Mouse (Mus musculus) heart, embryonic 16.5 days (tissue): ENCODE results near the gene Casp8ap2. TPM values are rescaled to one million over a fixed set of nuclear protein-coding genes. Genes with fewer than 3 reads are reported as not detected.

ENCODE experiments used
- ATAC-seq: fragments of 200-750 bp; cut with Nextera tagmentation; replicated peaks from 2 replicates; pipeline ENCODE4 v1.8.0; 2017; ENCODE audit warnings: moderate number of reproducible peaks; ENCODE audit not compliant: insufficient read depth, low FRiP score; ENCODE audit errors: extremely low read depth
- H3K27ac ChIP-seq: fragments of 300-500 bp; sonication (generic); 2 replicates; pipeline ENCODE4 v1.5.1; 2014; ENCODE audit warnings: mild to moderate bottlenecking, low read length, control low read depth, moderate library complexity
- H3K27me3 ChIP-seq: fragments of 300-500 bp; sonication (generic); 2 replicates; pipeline ENCODE4 v1.6.1; 2014; ENCODE audit warnings: low read length, mixed read lengths; ENCODE audit not compliant: control insufficient read depth, insufficient read depth
- H3K36me3 ChIP-seq: fragments of 300-500 bp; sonication (generic); 2 replicates; pipeline ENCODE4 v1.6.1; 2014; ENCODE audit not compliant: control insufficient read depth, insufficient read depth
- H3K4me1 ChIP-seq: fragments of 300-500 bp; sonication (generic); 2 replicates; pipeline ENCODE4 v1.6.1; 2014; ENCODE audit warnings: low read length, mixed read lengths; ENCODE audit not compliant: control insufficient read depth, insufficient read depth
- H3K4me2 ChIP-seq: fragments of 300-500 bp; sonication (generic); 2 replicates; pipeline ENCODE4 v1.6.1; 2014; ENCODE audit warnings: low read depth, mild to moderate bottlenecking, control low read depth, low read length
- H3K4me3 ChIP-seq: fragments of 300-500 bp; sonication (generic); 2 replicates; pipeline ENCODE4 v1.5.1; 2014; ENCODE audit warnings: mild to moderate bottlenecking, control low read depth, low read length
- H3K9ac ChIP-seq: fragments of 300-500 bp; sonication (generic); 2 replicates; pipeline ENCODE4 v1.6.1; 2014; ENCODE audit warnings: low read length, control low read depth
- H3K9me3 ChIP-seq: fragments of 300-500 bp; sonication (generic); replicated peaks from 2 replicates; pipeline ENCODE4 v1.6.1; 2016; ENCODE audit warnings: low read length; ENCODE audit not compliant: control insufficient read depth
- WGBS: fragments of 180-500 bp; shearing (Covaris S2); extraction: QIAGEN DNeasy Blood & Tissue Kit; methylation state at CpG from one replicate; pipeline ENCODE4 v1.1.7; 2014; 5-methylcytosine and 5-hydroxymethylcytosine counted together
- polyA plus RNA-seq: library from polyadenylated mRNA; unstranded; fragments of >200 nt; fragmentation: Nextera tagmentation; extraction: Ambion mirVana; gene quantifications from 2 replicates; pipeline ENCODE4 v1.2.1, GENCODE M21; 2015

Casp8ap2 gene
- polyA plus RNA-seq, result 30.2 and 31.8 TPM in 2 replicates

DNA sequence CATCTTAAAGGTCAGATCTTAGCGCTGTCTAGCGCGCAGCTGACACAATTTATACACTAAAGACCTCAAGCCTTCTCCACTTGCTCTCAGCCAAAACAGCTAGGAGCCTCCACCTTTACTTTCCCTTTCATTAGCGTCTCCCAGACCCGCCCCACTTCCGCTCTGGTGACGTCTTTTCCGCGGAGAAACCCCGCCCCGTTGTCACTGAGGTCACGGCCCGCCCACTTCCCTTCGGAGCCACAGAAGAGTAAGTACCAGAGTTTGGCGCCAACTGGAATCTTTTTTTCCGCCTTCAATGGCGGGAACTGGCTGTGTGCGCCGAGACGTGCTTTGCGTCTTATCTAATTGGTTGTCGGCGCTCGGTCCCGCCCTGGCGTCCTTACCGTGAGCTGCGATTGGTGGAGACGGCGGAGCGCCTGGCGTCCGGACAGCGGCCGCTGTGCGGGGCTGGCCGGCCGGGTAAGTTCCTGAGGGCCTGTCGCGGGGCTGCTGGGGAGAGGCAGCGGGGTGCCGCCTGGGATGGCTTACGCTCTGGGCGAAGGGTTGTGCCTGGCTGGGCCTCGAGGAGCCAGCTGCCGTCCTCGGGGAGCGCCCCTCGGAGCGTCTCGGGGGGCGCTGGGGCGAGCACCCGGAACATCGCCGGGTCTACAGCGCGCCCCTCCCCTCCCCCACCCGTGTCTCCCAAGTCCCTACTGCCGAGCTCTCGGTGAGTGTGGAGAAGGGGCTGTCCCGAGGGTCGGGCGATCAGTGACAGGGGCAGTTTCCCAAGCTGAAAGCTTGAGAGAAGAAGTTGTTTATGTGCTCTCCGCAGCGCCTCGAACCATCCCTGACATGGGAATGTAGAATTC, at the start of gene Casp8ap2:
Casp8ap2 (plus strand) TSS at position 418 of the 848 bp plus-strand sequence.
- H3K9me3 ChIP-seq, result no peaks in the 10 kb centered on the region
- H3K4me3 ChIP-seq, result peak within 1 kb of the TSS; percentile 81
- under 1% methylated on average over 66 of the region's 67 CpGs for WGBS
- ATAC-seq, result peak; percentile 98
- H3K4me1 ChIP-seq, result peaks cover 13% of the 10 kb centered on the region
- H3K9ac ChIP-seq, result peak within 1 kb of the TSS; percentile 94
- H3K36me3 ChIP-seq, result no peaks in the 10 kb centered on the region
- H3K27me3 ChIP-seq, result no peaks in the 10 kb centered on the region
- peak within 1 kb of the TSS; percentile 88 for H3K27ac ChIP-seq
- H3K4me2 ChIP-seq, result peak within 1 kb of the TSS; percentile 70

GRCm38 (mm10) chr4:32569054-32569453, 46.2 kb upstream of the Casp8ap2 start:
- Histone ChIP-seq H3K4me2 (no peak overlapping the region), H3K27me3 (no peaks in the 10 kb centered on the region), H3K4me1 (no peaks in the 10 kb centered on the region), H3K36me3 (no peaks in the 10 kb centered on the region), H3K9me3 (no peaks in the 10 kb centered on the region; the same call in 1 of the 2 replicates), H3K27ac (no peak overlapping the region), H3K4me3 (no peak overlapping the region), H3K9ac (no peak overlapping the region)
- 70% methylated on average over 4 of the region's 4 CpGs for WGBS
- no peak for ATAC-seq

GRCm38 (mm10) chr4:32569995-32570938, 45.0 kb upstream of the Casp8ap2 start:
- Histone ChIP-seq H3K4me2 (no peak overlapping the region), H3K36me3 (no peaks in the 10 kb centered on the region), H3K9ac (no peak overlapping the region), H3K27me3 (no peaks in the 10 kb centered on the region), H3K4me1 (no peaks in the 10 kb centered on the region), H3K9me3 (no peaks in the 10 kb centered on the region; the same call in 1 of the 2 replicates), H3K27ac (no peak overlapping the region), H3K4me3 (no peak overlapping the region)
- ATAC-seq, result no peak
- 71% methylated on average over 17 of the region's 17 CpGs for WGBS

DNA sequence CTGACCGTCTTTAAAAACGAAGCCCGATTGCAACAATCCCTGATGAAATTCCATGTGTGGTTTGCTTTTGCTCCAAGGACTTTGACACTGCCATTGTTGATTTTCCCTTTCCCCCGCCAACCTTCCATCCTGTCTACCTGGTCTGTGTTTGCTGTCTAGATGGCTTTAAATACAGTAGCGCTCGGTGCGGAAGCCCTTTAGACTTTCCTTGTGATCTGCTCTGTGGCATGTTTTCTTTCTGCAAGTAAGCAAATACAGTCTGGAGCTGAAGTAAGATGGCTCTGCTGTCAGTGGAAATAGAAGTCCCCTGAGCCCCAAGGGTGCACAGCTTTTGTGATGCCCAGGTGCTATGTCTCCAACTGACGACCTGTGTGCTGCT, 44.3 kb upstream of the Casp8ap2 start:
- no peaks in the 10 kb centered on the region; the same call in 1 of the 2 replicates for H3K9me3 ChIP-seq
- H3K4me1 ChIP-seq, result no peaks in the 10 kb centered on the region
- H3K4me2 ChIP-seq, result no peak overlapping the region
- H3K4me3 ChIP-seq, result no peak overlapping the region
- 80% methylated on average over 8 of the region's 8 CpGs for WGBS
- H3K36me3 ChIP-seq, result 0 out of 2 replicates have a peak, but pooled peaks cover under 1% of the 10 kb centered on the region
- ATAC-seq, result no peak
- no peak overlapping the region for H3K9ac ChIP-seq
- no peak overlapping the region for H3K27ac ChIP-seq
- no peaks in the 10 kb centered on the region for H3K27me3 ChIP-seq

GRCm38 (mm10) chr4:32571441-32571840, 43.8 kb upstream of the Casp8ap2 start:
- no peaks in the 10 kb centered on the region; the same call in 1 of the 2 replicates for H3K9me3 ChIP-seq
- H3K27ac ChIP-seq, result no peak overlapping the region
- no peak for ATAC-seq
- 0 out of 2 replicates have a peak, but pooled peaks cover 2% of the 10 kb centered on the region for H3K36me3 ChIP-seq
- no peak overlapping the region for H3K9ac ChIP-seq
- H3K27me3 ChIP-seq, result no peaks in the 10 kb centered on the region
- WGBS, result 49% methylated on average over 3 of the region's 3 CpGs
- H3K4me1 ChIP-seq, result no peaks in the 10 kb centered on the region
- H3K4me3 ChIP-seq, result no peak overlapping the region
- no peak overlapping the region for H3K4me2 ChIP-seq

DNA sequence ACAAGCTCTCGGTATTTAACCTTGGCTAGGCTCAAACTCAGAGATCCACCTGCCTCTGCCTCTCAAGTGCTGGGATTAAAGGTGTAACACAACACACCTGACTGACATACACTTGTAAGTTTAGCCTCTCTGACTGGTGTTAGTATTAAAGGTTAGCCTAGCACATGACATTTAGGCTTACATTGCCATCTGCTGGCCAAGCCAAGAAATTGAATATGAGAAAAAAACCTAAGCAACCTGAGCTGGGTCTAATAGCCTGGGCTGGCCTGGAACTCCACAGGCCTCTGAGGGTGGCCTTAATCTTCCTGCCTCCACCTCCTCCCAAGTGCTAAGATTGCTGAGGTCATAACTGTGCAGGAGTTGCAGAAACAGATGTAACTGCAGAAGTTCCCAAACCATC, 43.1 kb upstream of the Casp8ap2 start:
- no peaks in the 10 kb centered on the region for H3K27me3 ChIP-seq
- no peaks in the 10 kb centered on the region for H3K4me1 ChIP-seq
- no peak overlapping the region for H3K27ac ChIP-seq
- H3K4me3 ChIP-seq, result no peak overlapping the region
- WGBS, result 61% methylated on average over 1 of the region's 1 CpGs
- no peak overlapping the region for H3K9ac ChIP-seq
- no peak for ATAC-seq
- no peak overlapping the region for H3K4me2 ChIP-seq
- H3K36me3 ChIP-seq, result 0 out of 2 replicates have a peak, but pooled peaks cover 2% of the 10 kb centered on the region
- H3K9me3 ChIP-seq, result no peaks in the 10 kb centered on the region

GRCm38 (mm10) chr4:32573586-32573985, 41.7 kb upstream of the Casp8ap2 start:
- WGBS, result 77% methylated on average over 5 of the region's 5 CpGs

GRCm38 (mm10) chr4:32574604-32575003, 40.6 kb upstream of the Casp8ap2 start:
- no peak overlapping the region for H3K4me3 ChIP-seq
- H3K9ac ChIP-seq, result no peak overlapping the region
- no peaks in the 10 kb centered on the region for H3K27me3 ChIP-seq
- H3K27ac ChIP-seq, result no peak overlapping the region
- H3K9me3 ChIP-seq, result no peaks in the 10 kb centered on the region
- no peak for ATAC-seq
- 0 out of 2 replicates have a peak, but pooled peaks cover 2% of the 10 kb centered on the region for H3K36me3 ChIP-seq
- WGBS, result 92% methylated on average over 1 of the region's 1 CpGs
- H3K4me2 ChIP-seq, result no peak overlapping the region
- no peaks in the 10 kb centered on the region for H3K4me1 ChIP-seq

More at GRCm38 (mm10) chr4:32573586-32573985, 41.7 kb upstream of the Casp8ap2 start:
- Histone ChIP-seq H3K9me3 (no peaks in the 10 kb centered on the region), H3K36me3 (0 out of 2 replicates have a peak, but pooled peaks cover 2% of the 10 kb centered on the region), H3K27ac (no peak overlapping the region), H3K4me2 (no peak overlapping the region), H3K4me3 (no peak overlapping the region), H3K27me3 (no peaks in the 10 kb centered on the region), H3K4me1 (no peaks in the 10 kb centered on the region), H3K9ac (no peak overlapping the region)
- no peak for ATAC-seq
